Mouse (Mus musculus) kidney, adult 11 months (tissue): ENCODE results near the gene Maats1.

ENCODE experiments used
- DNase-seq: peaks from one replicate; pipeline ENCODE4 v3.0.0; 2022

Maats1 gene

GRCm38 (mm10) chr16:38341396-38342324, at the start of gene Maats1:
TSS of gene Maats1 (minus strand) at chr16:38342143.
- peak; percentile 67 for DNase-seq

- DNase-seq = no peak
Measured at GRCm38 (mm10) chr16:38390322-38390721, 48.4 kb upstream of the Maats1 start.

- no peak for DNase-seq
Measured at GRCm38 (mm10) chr16:38389284-38389893, 47.4 kb upstream of the Maats1 start.

- DNase-seq = no peak
Measured at GRCm38 (mm10) chr16:38388757-38389156, 46.8 kb upstream of the Maats1 start.

GRCm38 (mm10) chr16:38387389-38387788, 45.4 kb upstream of the Maats1 start:
- DNase-seq = no peak

GRCm38 (mm10) chr16:38385700-38386099, 43.8 kb upstream of the Maats1 start:
- DNase-seq = no peak

GRCm38 (mm10) chr16:38385184-38385634, 43.3 kb upstream of the Maats1 start:
- no peak for DNase-seq

GRCm38 (mm10) chr16:38383683-38384082, 41.7 kb upstream of the Maats1 start:
- no peak for DNase-seq

GRCm38 (mm10) chr16:38379926-38380325, 38.0 kb upstream of the Maats1 start:
- DNase-seq = no peak

- no peak for DNase-seq
Measured at GRCm38 (mm10) chr16:38379493-38379892, 37.5 kb upstream of the Maats1 start.

GRCm38 (mm10) chr16:38379088-38379487, 37.1 kb upstream of the Maats1 start:
- no peak for DNase-seq

- DNase-seq = no peak
Measured at GRCm38 (mm10) chr16:38378591-38378990, 36.6 kb upstream of the Maats1 start.

GRCm38 (mm10) chr16:38377546-38377945, 35.6 kb upstream of the Maats1 start:
- DNase-seq = no peak

GRCm38 (mm10) chr16:38376841-38377249, 34.9 kb upstream of the Maats1 start:
- DNase-seq = no peak

GRCm38 (mm10) chr16:38376163-38376840, 34.4 kb upstream of the Maats1 start:
- peak; percentile 25 for DNase-seq

GRCm38 (mm10) chr16:38375182-38375581, 33.2 kb upstream of the Maats1 start:
- no peak for DNase-seq

- no peak for DNase-seq
Measured at GRCm38 (mm10) chr16:38374379-38375140, 32.6 kb upstream of the Maats1 start.

- no peak for DNase-seq
Measured at GRCm38 (mm10) chr16:38373941-38374340, 32.0 kb upstream of the Maats1 start.

- no peak for DNase-seq
Measured at GRCm38 (mm10) chr16:38373439-38373838, 31.5 kb upstream of the Maats1 start.

- no peak for DNase-seq
Measured at GRCm38 (mm10) chr16:38372876-38373275, 30.9 kb upstream of the Maats1 start.

GRCm38 (mm10) chr16:38371705-38372296, 29.9 kb upstream of the Maats1 start:
- DNase-seq = no peak
